Mouse (Mus musculus) neural tube, embryonic 11.5 days (tissue): ENCODE results near the gene Csf1. TPM values are rescaled to one million over a fixed set of nuclear protein-coding genes. Genes with fewer than 3 reads are reported as not detected.

Experiments used
- ATAC-seq: fragments of 200-750 bp; cut with Nextera tagmentation; 2 replicates; pipeline ENCODE4 v1.8.0; 2017; ENCODE audit warnings: moderate number of reproducible peaks, mild to moderate bottlenecking, moderate TSS enrichment, moderate library complexity; ENCODE audit not compliant: insufficient read depth, low FRiP score, low TSS enrichment
- DNase-seq: peaks from one replicate; pipeline ENCODE4 v3.0.0-alpha.2; 2015; ENCODE audit warnings: low spot score
- H3K27ac ChIP-seq: fragments of 300-500 bp; sonication (generic); 2 replicates; pipeline ENCODE4 v1.5.1; 2014; ENCODE audit warnings: low read depth, mild to moderate bottlenecking, low read length
- H3K27me3 ChIP-seq: fragments of 300-500 bp; sonication (generic); 2 replicates; pipeline ENCODE4 v1.6.1; 2014; ENCODE audit warnings: mild to moderate bottlenecking, low read length, mixed read lengths; ENCODE audit not compliant: control insufficient read depth, insufficient read depth
- H3K36me3 ChIP-seq: fragments of 300-500 bp; sonication (generic); 2 replicates; pipeline ENCODE4 v1.6.1; 2014; ENCODE audit warnings: mild to moderate bottlenecking, low read length, moderate library complexity, mixed read lengths; ENCODE audit not compliant: control insufficient read depth, insufficient read depth
- H3K4me1 ChIP-seq: fragments of 300-500 bp; sonication (generic); 2 replicates; pipeline ENCODE4 v1.6.1; 2014; ENCODE audit warnings: low read length, mixed read lengths; ENCODE audit not compliant: control insufficient read depth, insufficient read depth
- H3K4me2 ChIP-seq: fragments of 300-500 bp; sonication (generic); 2 replicates; pipeline ENCODE4 v1.6.1; 2014; ENCODE audit warnings: low read depth, mild to moderate bottlenecking, moderate library complexity
- H3K4me3 ChIP-seq: fragments of 300-500 bp; sonication (generic); 2 replicates; pipeline ENCODE4 v1.5.1; 2014; ENCODE audit warnings: low read depth, low read length
- H3K9ac ChIP-seq: fragments of 300-500 bp; sonication (generic); 2 replicates; pipeline ENCODE4 v1.6.1; 2014; ENCODE audit warnings: mild to moderate bottlenecking, low read length
- H3K9me3 ChIP-seq: fragments of 300-500 bp; sonication (generic); 2 replicates; pipeline ENCODE4 v1.6.1; 2016; ENCODE audit warnings: low read length; ENCODE audit not compliant: control insufficient read depth
- WGBS: fragments of 180-500 bp; shearing (Covaris S2); extraction: QIAGEN DNeasy Blood & Tissue Kit; methylation state at CpG from one replicate; pipeline ENCODE4 v1.1.7; 2014; 5-methylcytosine and 5-hydroxymethylcytosine counted together
- polyA plus RNA-seq: library from polyadenylated mRNA; unstranded; fragments of >200 nt; fragmentation: Nextera tagmentation; extraction: Ambion mirVana; gene quantifications from 2 replicates; pipeline ENCODE4 v1.2.1, GENCODE M21; 2014

Csf1 gene
- polyA plus RNA-seq, 1 experiment from 2014 or later, result 6.0 TPM

DNA sequence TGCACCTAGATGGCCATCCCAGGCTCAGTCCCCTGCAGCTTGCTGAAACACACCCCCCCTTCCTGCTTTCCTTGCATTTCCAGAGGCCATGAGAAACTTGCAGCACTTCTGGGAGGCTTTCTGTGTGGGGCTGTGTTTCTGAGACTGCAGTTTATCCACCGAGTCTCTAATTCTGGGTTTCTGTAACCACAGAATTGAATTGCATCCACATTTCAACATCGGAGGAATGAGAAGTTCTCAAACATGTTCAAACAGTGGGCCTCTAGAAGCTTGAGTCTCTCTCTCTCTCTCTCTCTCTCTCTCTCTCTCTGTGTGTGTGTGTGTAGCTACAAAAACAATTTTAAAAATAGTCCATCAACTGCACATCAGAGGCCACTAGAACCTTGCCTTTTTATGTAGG, 9.4 kb upstream of the Csf1 start:
- H3K9ac ChIP-seq, result no peak overlapping the region
- ATAC-seq (no peak), DNase-seq (no peak)
- no peak overlapping the region for H3K4me3 ChIP-seq
- H3K27me3 ChIP-seq, result no peaks in the 10 kb centered on the region
- H3K36me3 ChIP-seq, result no peaks in the 10 kb centered on the region
- no peaks in the 10 kb centered on the region; the same call in 1 of the 2 replicates for H3K4me1 ChIP-seq
- no peaks in the 10 kb centered on the region for H3K9me3 ChIP-seq
- WGBS, result 83% methylated on average over 2 of the region's 2 CpGs
- H3K4me2 ChIP-seq, result no peak overlapping the region
- H3K27ac ChIP-seq, result no peak overlapping the region

DNA sequence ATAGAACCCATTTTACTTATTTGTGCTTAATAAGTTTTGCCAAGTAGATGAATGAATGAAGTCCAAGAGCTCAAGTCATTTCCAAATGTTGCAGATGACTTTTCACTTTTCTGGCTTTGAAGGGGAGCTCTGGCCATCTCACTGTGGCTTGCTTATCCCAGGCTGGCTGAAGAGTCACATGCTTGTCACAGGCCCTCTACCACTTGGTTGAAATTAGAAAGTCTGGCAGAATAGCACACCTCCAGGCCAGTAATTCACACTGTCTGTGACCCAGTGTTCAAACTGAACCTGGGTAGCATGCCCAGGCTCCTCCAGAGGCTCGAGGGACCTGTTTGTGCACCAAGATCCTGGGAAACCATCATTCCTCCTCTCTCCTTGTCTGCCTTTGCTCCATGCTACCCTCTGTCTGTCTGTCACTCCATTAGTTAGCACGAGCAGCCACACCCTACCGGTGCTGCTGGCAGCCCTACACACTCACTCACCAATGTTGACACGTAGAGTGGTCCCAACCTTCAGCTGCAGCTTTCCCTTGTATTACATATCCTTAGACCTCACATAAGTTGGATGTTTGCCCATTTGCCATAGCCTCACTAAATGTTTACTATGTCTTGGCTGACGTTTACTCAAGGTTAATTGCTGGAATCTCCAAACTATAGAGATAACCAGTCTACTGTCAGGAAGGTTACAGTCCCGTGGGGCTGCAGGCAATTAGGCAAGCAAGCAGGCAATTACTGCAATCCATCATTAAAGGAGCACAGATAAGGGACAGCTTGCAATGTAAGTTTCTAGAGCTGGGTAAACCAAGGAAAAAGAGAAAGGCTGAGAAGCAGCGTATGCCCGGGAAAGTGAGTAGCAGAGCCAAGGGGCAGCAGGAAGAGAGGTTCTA, 8.1 kb upstream of the Csf1 start:
- 65% methylated on average over 8 of the region's 8 CpGs for WGBS
- Histone ChIP-seq H3K4me2 (no peak overlapping the region), H3K4me3 (no peak overlapping the region), H3K36me3 (no peaks in the 10 kb centered on the region), H3K9me3 (no peaks in the 10 kb centered on the region), H3K9ac (no peak overlapping the region), H3K27me3 (no peaks in the 10 kb centered on the region), H3K4me1 (no peaks in the 10 kb centered on the region; the same call in 1 of the 2 replicates), H3K27ac (no peak overlapping the region)
- DNase-seq, result no peak
- no peak for ATAC-seq

DNA sequence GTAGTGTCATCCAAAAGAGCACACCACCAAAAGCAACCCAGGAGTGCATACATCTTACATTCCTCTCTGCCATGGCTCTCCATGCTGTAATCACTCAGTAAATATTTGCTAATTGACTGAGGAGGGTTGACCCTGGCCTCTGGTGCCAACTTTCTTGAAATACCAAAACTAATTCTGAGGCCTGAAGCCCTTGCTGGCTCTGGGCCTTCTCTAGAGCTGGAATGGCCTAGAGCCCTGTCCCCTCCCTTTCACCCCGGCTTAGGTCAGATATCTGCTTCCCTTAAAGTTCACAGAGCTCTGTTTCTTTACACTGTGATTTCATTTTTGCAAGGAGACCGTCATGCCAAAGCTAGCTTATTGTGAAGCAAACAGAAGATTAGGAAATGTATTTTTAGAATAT, 6.5 kb upstream of the Csf1 start:
- no peaks in the 10 kb centered on the region for H3K9me3 ChIP-seq
- H3K9ac ChIP-seq, result no peak overlapping the region
- H3K4me2 ChIP-seq, result no peak overlapping the region
- H3K27me3 ChIP-seq, result no peaks in the 10 kb centered on the region
- H3K4me3 ChIP-seq, result no peak overlapping the region
- no peaks in the 10 kb centered on the region; the same call in 1 of the 2 replicates for H3K4me1 ChIP-seq
- no peak overlapping the region for H3K27ac ChIP-seq
- DNase-seq (no peak), ATAC-seq (no peak)
- H3K36me3 ChIP-seq, result no peaks in the 10 kb centered on the region
- 82% methylated on average over 2 of the region's 2 CpGs for WGBS

DNA sequence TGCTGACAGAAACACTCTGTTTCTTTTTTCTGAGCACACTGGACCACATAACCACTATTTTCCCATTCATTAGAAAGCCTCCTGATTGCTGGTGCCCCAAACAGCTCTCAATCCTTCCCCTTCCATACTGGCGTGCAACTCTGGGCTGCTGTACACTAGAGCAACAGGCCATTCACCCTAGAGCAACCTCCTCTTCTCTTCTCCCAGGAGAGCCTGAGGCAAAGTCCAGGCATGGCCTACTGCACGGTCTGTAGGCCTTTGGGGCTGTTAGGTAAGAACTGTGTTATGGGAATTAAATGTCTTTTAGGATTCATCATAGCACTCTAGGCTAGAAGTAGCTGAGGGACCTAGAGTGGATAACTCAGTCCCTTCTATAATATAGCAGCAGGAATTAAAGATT, 5.7 kb upstream of the Csf1 start:
- Histone ChIP-seq H3K4me1 (no peaks in the 10 kb centered on the region; the same call in 1 of the 2 replicates), H3K27ac (no peak overlapping the region), H3K9ac (no peak overlapping the region), H3K4me3 (no peak overlapping the region), H3K36me3 (no peaks in the 10 kb centered on the region), H3K27me3 (no peaks in the 10 kb centered on the region), H3K4me2 (no peak overlapping the region), H3K9me3 (no peaks in the 10 kb centered on the region)
- ATAC-seq (no peak), DNase-seq (no peak)
- 85% methylated on average over 2 of the region's 2 CpGs for WGBS

DNA sequence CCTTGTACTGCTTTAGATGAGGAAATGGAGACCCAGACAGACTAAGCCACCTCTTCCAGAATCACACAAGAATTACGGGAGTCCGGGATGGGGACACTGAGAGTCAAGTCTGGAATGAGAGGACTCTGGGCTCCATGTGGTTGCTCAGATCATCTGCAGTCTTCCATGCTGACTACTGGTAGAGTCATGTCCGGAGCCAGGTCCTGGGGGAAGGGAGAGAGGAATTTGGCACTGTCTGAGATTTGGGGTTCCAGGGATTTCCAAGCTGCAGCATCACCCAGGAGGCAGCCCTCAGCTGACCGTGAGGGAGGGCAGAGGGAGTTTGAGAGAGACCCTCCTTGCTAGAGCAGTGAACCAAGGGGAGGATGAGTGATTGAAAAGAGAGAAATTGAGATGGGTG, 3.3 kb upstream of the Csf1 start:
- Histone ChIP-seq H3K4me1 (peaks cover 3% of the 10 kb centered on the region; the same call in 1 of the 2 replicates), H3K9me3 (no peaks in the 10 kb centered on the region), H3K4me3 (no peak overlapping the region), H3K36me3 (no peaks in the 10 kb centered on the region), H3K4me2 (no peak overlapping the region), H3K27ac (no peak overlapping the region), H3K9ac (no peak overlapping the region), H3K27me3 (no peaks in the 10 kb centered on the region)
- DNase-seq, result no peak
- ATAC-seq, result no peak
- WGBS, result 85% methylated on average over 4 of the region's 4 CpGs

DNA sequence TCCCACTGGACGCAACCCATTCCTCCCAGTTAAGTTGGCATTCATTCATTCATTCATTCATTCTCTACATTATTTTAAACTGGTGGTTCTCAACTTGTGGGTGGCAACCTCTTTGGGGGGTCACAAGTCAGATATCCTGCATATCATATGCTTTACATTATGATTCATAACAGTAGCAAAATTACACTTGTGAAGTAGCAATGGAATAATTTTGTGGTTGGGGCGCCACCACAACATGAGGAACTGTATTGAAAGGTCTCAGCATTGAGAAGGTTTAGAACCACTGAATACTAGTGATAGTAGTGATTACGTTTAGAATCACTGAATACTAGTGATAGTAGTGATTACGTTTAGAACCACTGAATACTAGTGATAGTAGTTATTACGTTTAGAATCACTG, 1.2 kb upstream of the Csf1 start:
- Histone ChIP-seq H3K4me2 (no peak overlapping the region), H3K4me3 (no peak overlapping the region), H3K27ac (no peak overlapping the region), H3K9ac (no peak overlapping the region), H3K27me3 (no peaks in the 10 kb centered on the region), H3K4me1 (peaks cover 8% of the 10 kb centered on the region; the same call in 1 of the 2 replicates), H3K36me3 (no peaks in the 10 kb centered on the region), H3K9me3 (no peaks in the 10 kb centered on the region)
- WGBS, result 93% methylated on average over 5 of the region's 5 CpGs
- no peak for DNase-seq
- ATAC-seq, result no peak

DNA sequence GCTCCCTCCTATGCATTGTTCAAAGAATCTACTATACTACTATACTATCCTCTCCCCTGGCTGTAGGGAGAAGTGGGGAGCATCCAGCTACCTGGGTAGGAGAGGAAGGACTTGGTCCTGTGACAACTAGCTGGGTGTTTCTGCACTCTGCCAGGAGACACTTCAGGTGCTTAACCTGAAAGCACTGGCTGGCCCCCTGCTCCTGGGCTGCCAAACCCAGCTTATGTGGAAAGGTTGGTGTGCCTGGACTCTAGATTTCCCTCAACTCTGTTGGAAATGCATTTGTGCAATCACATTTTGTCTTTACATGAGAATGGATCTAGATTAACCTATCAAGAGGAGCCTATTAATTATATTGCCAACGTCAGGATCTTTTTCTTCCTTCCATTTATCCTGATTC, 502 bp upstream of the Csf1 start:
- H3K4me2 ChIP-seq, result peak overlapping the region; percentile 80
- no peaks in the 10 kb centered on the region for H3K36me3 ChIP-seq
- 0 out of 2 replicates have a peak overlapping the region, but pooled peaks have one; percentile 49 for H3K27ac ChIP-seq
- H3K27me3 ChIP-seq, result no peaks in the 10 kb centered on the region
- WGBS, result 58% methylated on average over 1 of the region's 1 CpGs
- H3K9me3 ChIP-seq, result no peaks in the 10 kb centered on the region
- peak overlapping the region; percentile 60; the same call in 1 of the 2 replicates for H3K4me3 ChIP-seq
- ATAC-seq (no peak), DNase-seq (no peak)
- H3K4me1 ChIP-seq, result peaks cover 8% of the 10 kb centered on the region; the same call in 1 of the 2 replicates
- peak overlapping the region; percentile 81 for H3K9ac ChIP-seq

DNA sequence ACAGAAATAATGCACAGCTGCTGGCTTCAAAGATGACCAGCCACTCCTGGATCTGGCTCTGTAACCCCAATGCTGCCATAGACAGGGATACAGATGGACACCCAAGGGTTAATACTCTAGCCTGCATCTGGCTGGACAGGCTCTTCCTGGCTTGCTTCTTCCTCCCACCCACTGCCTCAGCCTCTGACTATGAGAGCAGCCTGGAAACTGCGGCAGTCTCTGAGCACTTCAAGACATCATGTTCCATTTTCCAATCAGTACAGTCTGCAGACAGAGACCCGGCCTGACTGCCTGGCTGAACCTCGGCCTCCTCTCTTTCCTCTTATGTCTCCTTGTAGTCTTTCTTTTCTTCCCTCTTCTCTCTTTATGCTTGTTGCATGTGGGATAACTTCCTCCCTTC, 1.6 kb downstream of the Csf1 start:
- Histone ChIP-seq H3K36me3 (no peaks in the 10 kb centered on the region), H3K9ac (no peak overlapping the region), H3K27me3 (no peaks in the 10 kb centered on the region), H3K9me3 (no peaks in the 10 kb centered on the region), H3K4me2 (peak overlapping the region; percentile 80), H3K27ac (no peak overlapping the region), H3K4me1 (peaks cover 8% of the 10 kb centered on the region; the same call in 1 of the 2 replicates), H3K4me3 (peak overlapping the region; percentile 3; the same call in 1 of the 2 replicates)
- ATAC-seq (no peak), DNase-seq (no peak)
- 39% methylated on average over 3 of the region's 3 CpGs for WGBS

DNA sequence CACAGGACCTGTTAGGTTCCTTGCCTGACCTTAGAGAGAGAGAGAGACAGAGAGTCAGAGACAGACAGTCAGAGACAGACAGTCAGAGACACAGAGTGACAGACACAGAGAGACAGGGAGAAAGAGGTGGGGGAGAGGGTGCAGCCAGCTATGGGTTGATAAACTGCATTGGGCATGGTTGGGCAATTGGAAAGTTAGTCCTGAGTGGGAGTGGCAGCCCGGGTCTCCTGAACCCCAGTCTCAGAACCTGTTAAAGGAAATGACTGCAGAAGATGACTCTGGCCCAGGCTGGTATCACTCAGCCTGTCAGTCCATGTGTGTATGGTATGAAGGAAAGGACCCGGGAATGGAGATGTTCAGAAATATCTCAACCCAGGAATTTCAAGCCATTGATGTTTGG, 2.1 kb downstream of the Csf1 start:
- Histone ChIP-seq H3K4me1 (peaks cover 8% of the 10 kb centered on the region; the same call in 1 of the 2 replicates), H3K27me3 (no peaks in the 10 kb centered on the region), H3K9ac (no peak overlapping the region), H3K36me3 (no peaks in the 10 kb centered on the region), H3K4me2 (no peak overlapping the region), H3K4me3 (no peak overlapping the region), H3K27ac (no peak overlapping the region), H3K9me3 (no peaks in the 10 kb centered on the region)
- no peak for DNase-seq
- WGBS, result 84% methylated on average over 2 of the region's 2 CpGs
- ATAC-seq, result no peak
